ENCODE assay signal across 10 mouse cellular contexts in the genomic region with DNA sequence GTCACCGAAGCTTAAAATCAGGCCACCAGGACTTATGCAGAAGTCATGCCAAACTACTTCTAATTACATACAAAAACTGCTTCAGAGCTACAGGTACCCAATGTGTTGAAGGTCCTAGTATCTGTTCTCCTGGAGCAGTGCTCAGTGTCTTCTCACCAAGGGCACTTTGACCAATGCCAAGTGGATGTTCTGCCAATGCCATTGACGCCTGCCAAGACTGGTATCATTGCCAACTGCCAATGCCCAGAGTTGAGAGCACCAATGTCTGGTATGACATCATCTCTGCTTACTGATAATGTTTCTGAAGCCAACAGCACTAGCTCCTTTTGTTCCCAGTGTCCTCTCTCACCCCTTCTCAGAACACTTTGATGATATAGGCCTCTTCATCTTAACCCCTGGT.
DNase-seq lines count a peak whose midpoint lies in the region; ATAC-seq lines count a peak whose summit lies in the region.
"Had no signal": no experiment of that assay in that cellular context is flagged by ENCODE, and none has a peak within 500 bp of the region (broad histone marks: within the 10 kb centered on the region; RNA-seq: fewer than 3 reads in every experiment).

No protein-coding gene starts in this region.

- DNase-seq in forebrain, embryonic 14.5 days (ENCODE audit: low spot score): no peak
- peak; percentile 13 for DNase-seq in ovary, postnatal 36 days (ENCODE audit: low spot score)
- DNase-seq in ovary, postnatal 10 days (ENCODE audit: low spot score): no peak
- peak; percentile 30 for DNase-seq in gastrocnemius, postnatal 10 days
- DNase-seq in skeletal muscle tissue, adult 2 months (ENCODE audit: low read depth, low spot score): peak; percentile 78
- no peak for DNase-seq in spleen, adult 12 weeks (ENCODE audit: low spot score)
- DNase-seq in embryo, embryonic 11 days: no peak
- DNase-seq: lung, postnatal 36 days had no signal

- no peaks in the 10 kb centered on the region for H3K4me1 ChIP-seq in forebrain, embryonic 16.5 days (replicated peaks; ENCODE audit: control insufficient read depth, insufficient read depth, low read length)
- no peaks in the 10 kb centered on the region for H3K4me1 ChIP-seq in forebrain, embryonic 14.5 days (ENCODE audit: control insufficient read depth, insufficient read depth, low read length)
- H3K4me1 ChIP-seq: limb, embryonic 13.5 days had no signal

- no peak overlapping the region for H3K4me2 ChIP-seq in forebrain, embryonic 16.5 days (ENCODE audit: low read length)
- no peak overlapping the region for H3K4me2 ChIP-seq in forebrain, embryonic 14.5 days (ENCODE audit: low read length)
- H3K4me2 ChIP-seq: limb, embryonic 13.5 days had no signal

- no peak overlapping the region for H3K9ac ChIP-seq in forebrain, embryonic 16.5 days (replicated peaks; ENCODE audit: low read depth, low read length)
- no peak overlapping the region for H3K9ac ChIP-seq in forebrain, embryonic 14.5 days (ENCODE audit: low read length)
- H3K9ac ChIP-seq: limb, embryonic 13.5 days had no signal

- H3K27ac ChIP-seq in forebrain, embryonic 16.5 days (ENCODE audit: low read length): no peak overlapping the region
- no peak overlapping the region for H3K27ac ChIP-seq in forebrain, embryonic 14.5 days (ENCODE audit: low read depth, low read length)
- H3K27ac ChIP-seq: limb, embryonic 13.5 days had no signal

- peak; percentile 33; the same call in 1 of the 2 replicates for ATAC-seq in forebrain, embryonic 16.5 days
- ATAC-seq in forebrain, embryonic 14.5 days: no peak

- no peak overlapping the region for H3K4me3 ChIP-seq in forebrain, embryonic 16.5 days (replicated peaks; ENCODE audit: low read length)
- no peak overlapping the region for H3K4me3 ChIP-seq in forebrain, embryonic 14.5 days (ENCODE audit: low read depth, low read length)
- H3K4me3 ChIP-seq: limb, embryonic 13.5 days had no signal

- H3K9me3 ChIP-seq in forebrain, embryonic 16.5 days (ENCODE audit: control insufficient read depth, low read length): no peaks in the 10 kb centered on the region
- H3K9me3 ChIP-seq in forebrain, embryonic 14.5 days (replicated peaks; ENCODE audit: control insufficient read depth, low read length): no peaks in the 10 kb centered on the region
- H3K9me3 ChIP-seq: limb, embryonic 13.5 days had no signal

- no peaks in the 10 kb centered on the region for H3K36me3 ChIP-seq in forebrain, embryonic 16.5 days (ENCODE audit: control insufficient read depth, insufficient read depth)
- H3K36me3 ChIP-seq in forebrain, embryonic 14.5 days (ENCODE audit: control insufficient read depth, insufficient read depth, low read length): no peaks in the 10 kb centered on the region
- H3K36me3 ChIP-seq: limb, embryonic 13.5 days had no signal

- WGBS in forebrain, embryonic 16.5 days: 89% methylated on average over 2 of the region's 2 CpGs
- 88% methylated on average over 2 of the region's 2 CpGs for WGBS in forebrain, embryonic 14.5 days

- no peaks in the 10 kb centered on the region for H3K27me3 ChIP-seq in forebrain, embryonic 16.5 days (replicated peaks; ENCODE audit: control insufficient read depth, insufficient read depth, low read length)
- no peaks in the 10 kb centered on the region for H3K27me3 ChIP-seq in forebrain, embryonic 14.5 days (replicated peaks; ENCODE audit: control insufficient read depth, insufficient read depth, low read length)

Comparison
In these comparisons a context has a peak if more than half of its experiments do, and no peak if none do; other contexts are left out.
1. DNase-seq: peak in ovary, postnatal 36 days (single experiment), gastrocnemius, postnatal 10 days (single experiment) and skeletal muscle tissue, adult 2 months (single experiment); none in forebrain, embryonic 14.5 days (single experiment), ovary, postnatal 10 days (single experiment), spleen, adult 12 weeks (single experiment) and embryo, embryonic 11 days (single experiment).